Mouse (Mus musculus) olfactory bulb, adult 2 months (tissue): ENCODE data around the gene Rnf217.

Source experiments
- CTCF ChIP-seq: fragments of 200-500 bp; IDR thresholded peaks from 2 replicates; pipeline ENCODE4 v1.5.1; 2012; ENCODE audit warnings: low read depth, mild to moderate bottlenecking, low read length, moderate library complexity; ENCODE audit not compliant: insufficient read depth
- POLR2A ChIP-seq: fragments of 200-500 bp; IDR thresholded peaks from 2 replicates; pipeline ENCODE4 v1.6.1; 2012; ENCODE audit warnings: mild to moderate bottlenecking, low read depth, low read length, moderate library complexity; ENCODE audit not compliant: insufficient read depth

- TF ChIP-seq CTCF (no peak), POLR2A (no peak)
These were observed 71.8 kb downstream of the Rnf217 start for GRCm38 (mm10) chr10:31537213-31537612.
